Mouse (Mus musculus) heart, postnatal 25 days (tissue): ENCODE measurements around the gene Sema4a. TPM values are rescaled to one million over a fixed set of nuclear protein-coding genes. Genes with fewer than 3 reads are reported as not detected.

Experiments
- DNase-seq: peaks from one replicate; pipeline ENCODE4 v3.0.0; 2022; ENCODE audit warnings: low spot score
- intact Hi-C: fragments of 180-260 bp; cut with DNase I; formaldehyde crosslinking; loops from one replicate; pipeline ENCODE4 v1.15.1; 2025
- microRNA-seq: library from miRNA; unstranded; fragments of <30 nt; microRNA quantifications from one replicate; pipeline ENCODE4 v1.2.0, GENCODE M21; 2022
- total RNA-seq, 2 experiments: library from RNA; stranded (reverse); gene quantifications; 2 replicates each; pipeline ENCODE4 v1.2.3; 2021

The Sema4a gene
- total RNA-seq, 2 experiments from 2014 or later = 1.9 to 3.7 TPM

DNA sequence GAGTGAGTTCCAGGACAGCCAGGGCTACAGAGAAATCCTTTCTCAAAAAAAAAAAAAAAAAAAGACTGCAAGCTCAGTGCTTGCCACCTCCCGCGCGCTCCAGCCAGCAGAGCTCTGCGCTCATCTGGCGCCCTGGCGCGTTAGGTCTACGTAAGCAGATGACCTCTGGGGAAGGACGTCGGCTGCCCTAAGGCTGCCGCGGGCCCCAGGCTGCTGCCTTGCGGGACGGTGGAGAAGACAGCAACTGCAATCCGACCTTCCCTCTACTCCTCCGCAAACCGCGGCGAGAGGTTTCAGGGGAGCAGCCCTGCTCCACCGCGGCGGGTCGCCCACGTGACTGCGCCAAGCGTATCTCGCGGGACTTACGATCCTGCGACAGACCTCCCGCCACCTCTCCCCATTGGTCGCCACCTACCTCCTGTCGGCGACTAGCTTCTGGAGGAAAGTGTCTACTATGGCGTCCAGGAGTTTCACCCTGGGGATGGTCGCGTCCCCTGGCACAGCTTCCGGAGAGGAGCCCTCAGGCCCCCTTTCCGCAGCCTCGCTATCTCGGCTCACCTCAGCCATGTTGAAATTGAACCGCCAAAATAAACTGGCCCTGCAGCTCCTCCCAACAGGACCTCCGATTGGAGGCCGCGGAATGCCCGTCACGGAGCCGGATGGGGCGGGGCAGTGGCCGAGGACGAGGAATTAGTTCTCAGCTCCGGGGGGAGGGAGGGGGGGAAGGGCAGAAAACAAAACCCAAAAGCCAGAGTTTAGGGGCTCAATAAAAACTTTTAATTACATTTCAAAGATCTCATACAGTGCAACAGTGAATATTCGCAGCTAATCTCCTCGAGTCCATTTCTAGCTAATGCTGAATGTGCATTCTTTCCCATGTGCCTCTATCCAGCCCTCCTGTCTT lies 51.0 kb downstream of the Sema4a start, which contains the start of gene Pmf1:
Pmf1 (minus strand) TSS at position 591 of the 904 bp plus-strand sequence.
- peak; percentile 92 for DNase-seq

DNA sequence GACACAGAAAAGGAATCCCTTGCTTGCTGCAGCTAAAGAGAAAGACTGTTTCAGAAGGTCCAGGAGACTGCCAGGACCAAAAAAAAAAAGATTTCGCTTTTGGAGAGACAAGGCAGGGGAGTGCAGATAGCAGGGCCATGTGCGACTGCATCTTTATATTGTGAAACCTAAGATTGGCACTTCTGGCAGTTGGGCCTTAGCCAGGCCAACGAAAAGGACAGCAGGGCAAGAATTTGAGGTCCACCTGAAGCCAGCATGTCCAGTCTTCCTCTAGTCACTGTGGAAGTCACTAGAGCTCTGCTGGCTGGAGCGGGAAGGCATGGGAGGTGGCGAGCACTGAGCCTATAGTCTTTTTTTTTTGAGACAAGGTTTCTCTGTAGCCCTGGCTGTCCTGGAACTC lies 52.0 kb downstream of the Sema4a start:
- DNase-seq = no peak
- intact Hi-C loops = no loop called here

More for the DNA sequence above, 51.0 kb downstream of the Sema4a start, which contains the start of gene Pmf1:
- intact Hi-C loops = loop anchor here (2.0 kb wide), 1 partner anchor 15 kb away; the partner anchor contains the start of gene Slc25a44

DNA sequence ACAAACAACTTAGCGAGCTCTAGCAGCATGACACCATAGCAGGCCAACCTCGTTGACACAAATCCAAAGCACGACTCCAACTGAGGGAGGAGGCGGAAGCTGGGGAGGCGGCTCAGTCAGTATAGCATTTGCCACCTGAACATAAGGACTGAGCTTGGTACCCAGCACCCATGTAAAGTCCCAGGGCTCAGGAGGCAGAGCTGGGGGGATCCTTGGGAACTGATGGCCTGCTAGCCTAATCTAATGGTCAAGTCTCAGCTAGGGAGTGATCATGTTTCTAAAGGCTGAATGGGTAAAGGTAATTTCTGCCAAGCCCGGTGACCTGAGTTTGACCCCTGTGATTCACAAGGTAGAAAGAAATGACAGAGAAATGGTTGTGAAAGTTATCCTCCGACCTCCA lies 53.5 kb downstream of the Sema4a start:
- DNase-seq = no peak
- intact Hi-C loops = loop anchor here (1.0 to 2.0 kb wide), 2 partner anchors 60 to 115 kb away; no protein-coding TSS in a partner anchor

DNA sequence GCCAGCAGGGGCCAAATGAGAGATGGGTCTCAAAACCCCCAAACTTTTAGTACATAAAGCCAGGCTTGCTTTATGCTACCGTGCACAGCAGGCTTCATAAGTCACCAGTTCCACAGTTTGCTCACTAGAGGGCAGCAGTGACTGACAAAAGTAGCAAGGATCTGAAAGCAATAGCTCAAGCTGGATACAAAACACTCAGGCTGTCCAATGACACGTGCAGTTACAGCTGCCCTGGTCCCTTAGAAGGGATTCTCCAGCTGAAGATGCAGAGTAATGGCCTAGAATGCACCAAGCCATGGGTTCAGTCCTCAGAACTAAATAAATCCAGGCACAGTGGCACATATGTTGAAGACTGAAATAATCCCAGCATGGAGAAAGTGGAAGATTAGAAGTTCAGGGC lies 53.9 kb downstream of the Sema4a start:
- no peak for DNase-seq
- intact Hi-C loops = loop anchor here (1.0 to 2.0 kb wide), 2 partner anchors 60 to 116 kb away; no protein-coding TSS in a partner anchor

DNA sequence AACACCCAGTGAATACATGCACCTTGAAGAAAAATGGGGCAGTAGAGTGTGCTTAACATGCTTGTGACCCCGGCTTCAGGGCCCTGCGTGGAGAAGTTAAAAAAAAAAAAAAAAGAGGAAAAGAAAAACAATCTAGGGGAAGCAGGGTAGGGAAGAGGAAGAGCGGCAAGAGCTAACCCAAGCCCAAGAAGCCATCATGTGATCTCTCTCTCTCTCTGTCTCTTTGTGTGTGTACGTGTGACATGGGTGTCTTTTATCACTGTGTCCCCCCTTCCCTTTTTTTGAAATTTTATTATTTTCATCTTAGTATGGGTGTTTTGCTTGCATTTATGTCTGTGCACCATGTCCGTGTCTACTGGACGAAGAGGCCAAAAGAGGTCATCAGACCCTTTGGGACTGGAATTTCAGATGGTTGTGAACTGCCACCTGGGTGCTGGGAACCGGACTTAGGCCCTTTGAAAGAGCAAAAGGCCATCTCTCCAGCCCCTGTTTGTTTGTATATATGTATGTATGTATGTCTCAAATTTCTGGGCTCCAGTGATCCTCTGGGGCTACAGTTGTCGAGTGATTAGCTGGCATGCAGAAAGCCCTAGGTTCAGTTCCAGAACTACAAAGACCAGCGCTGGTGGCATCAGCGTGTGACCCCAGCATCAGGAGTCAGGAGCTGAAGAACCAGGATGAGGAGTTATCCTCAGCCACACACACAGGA lies 57.3 kb downstream of the Sema4a start:
- intact Hi-C loops = no loop called here
- no peak for DNase-seq

DNA sequence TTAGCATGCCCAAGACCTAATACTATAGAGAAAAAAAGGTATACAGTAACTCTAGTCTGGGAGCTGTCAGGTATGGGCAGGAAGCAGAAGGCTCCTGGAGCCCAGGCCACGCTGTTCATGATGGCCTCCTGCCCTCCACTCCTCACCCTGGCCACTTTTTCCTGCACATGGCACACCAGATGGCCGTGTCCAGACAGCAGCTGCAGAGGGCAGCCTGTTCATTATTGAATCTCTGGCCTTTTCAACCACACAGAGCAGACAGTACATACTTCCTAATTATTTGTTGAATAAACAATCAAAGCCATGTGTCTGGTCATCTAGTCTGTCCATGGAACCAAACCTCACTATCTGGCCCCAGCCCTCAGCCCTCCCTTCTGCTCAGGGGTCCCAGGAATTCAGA lies 62.3 kb downstream of the Sema4a start:
- DNase-seq = no peak
- intact Hi-C loops = no loop called here

DNA sequence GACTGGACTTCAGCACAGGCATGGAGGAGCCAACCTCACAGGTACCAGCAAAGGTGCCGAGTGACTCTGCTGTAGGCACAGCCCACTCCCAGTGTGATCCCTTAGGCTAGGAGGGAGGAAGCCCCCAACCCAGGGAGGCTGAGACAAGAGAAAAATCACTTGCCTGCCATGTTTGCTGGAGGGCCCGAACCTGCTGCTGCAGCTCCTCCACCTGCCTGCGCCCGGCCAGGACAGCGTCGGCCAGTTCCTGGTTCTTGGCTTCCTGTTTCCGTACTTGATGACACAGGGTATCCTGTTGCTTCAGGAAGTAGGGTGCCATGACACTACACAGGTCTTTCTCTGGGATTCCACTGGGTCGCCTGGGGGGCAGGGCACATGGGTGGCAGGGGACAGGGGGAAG lies 65.2 kb downstream of the Sema4a start:
- intact Hi-C loops = no loop called here
- no peak for DNase-seq

DNA sequence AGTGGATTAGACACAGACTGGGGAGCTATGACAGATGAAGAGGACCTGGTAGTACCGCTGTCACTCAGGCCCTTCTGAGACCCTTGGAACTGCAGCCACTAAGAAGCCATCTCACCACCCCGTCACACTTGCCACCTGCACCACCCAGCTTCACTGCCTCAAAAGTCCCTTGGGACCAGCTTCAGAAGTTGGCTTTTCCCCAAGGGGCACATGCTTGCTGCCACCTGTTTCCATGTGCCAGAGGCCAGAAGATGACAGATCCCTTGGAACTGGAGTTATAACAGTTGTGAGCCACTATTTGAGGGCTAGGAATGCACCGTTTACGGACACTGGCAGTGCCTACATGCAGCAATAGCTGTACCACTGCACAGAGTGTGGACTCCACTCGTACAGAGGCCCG lies 65.7 kb downstream of the Sema4a start:
- DNase-seq = no peak
- intact Hi-C loops = no loop called here

DNA sequence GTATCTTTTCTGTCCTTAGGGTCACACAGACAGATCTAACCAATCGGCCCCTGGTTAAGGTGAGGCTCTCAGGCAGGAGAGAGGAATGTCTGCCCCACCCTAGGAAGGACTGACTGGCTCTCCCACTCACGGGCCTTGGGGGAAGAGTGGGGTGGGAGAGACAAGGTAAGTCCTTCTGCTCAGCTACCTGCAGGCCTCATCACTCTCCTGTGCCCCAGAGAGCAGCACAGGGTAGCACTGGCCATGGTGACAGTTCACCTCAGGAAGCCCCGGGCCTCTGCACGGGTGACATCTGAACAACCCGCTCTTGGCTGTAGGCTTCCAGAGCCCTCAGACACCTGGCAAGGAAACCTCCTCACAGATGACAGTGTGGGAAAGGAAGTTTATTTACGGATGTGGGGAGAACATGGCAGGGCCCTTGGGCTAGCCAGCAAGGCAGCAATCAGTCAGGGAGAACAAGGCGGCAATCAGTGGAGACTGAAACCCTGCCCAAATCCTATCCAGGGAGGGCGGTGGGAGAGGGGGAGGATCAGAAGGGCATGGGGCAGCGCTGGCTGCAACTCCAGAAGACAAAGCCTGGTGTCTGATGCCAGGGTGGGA lies 67.1 kb downstream of the Sema4a start:
- intact Hi-C loops = no loop called here
- no peak for DNase-seq

Small RNAs within 50 kb of the gene (microRNA-seq; reads per million reads assigned to microRNA genes)
- gene Mir7011 = not detected

Other genes with a start within 250 kb of the Sema4a start
- gene Rhbg, start 206.5 kb downstream of the Sema4a start, total RNA-seq = not detected
- gene Gm38392, start 174.0 kb downstream of the Sema4a start, total RNA-seq = under 1 TPM in 1 of 2 experiments, not detected in 1; 0.22 TPM
- gene Tsacc, start 164.2 kb downstream of the Sema4a start, total RNA-seq = 1 to 10 TPM; 4.8 to 5.4 TPM
- gene Cct3, start 164.1 kb downstream of the Sema4a start, total RNA-seq = 100 to 1,000 TPM; 184 to 199 TPM
- gene Glmp, start 136.2 kb downstream of the Sema4a start, total RNA-seq = 10 to 100 TPM; 71.9 to 79.7 TPM
- gene Tmem79, start 125.0 kb downstream of the Sema4a start, total RNA-seq = 1 to 10 TPM; 1.8 to 2.2 TPM
- gene Smg5, start 124.9 kb downstream of the Sema4a start, total RNA-seq = 10 to 100 TPM; 42.9 to 45.5 TPM
- under 1 TPM; 0.39 to 0.42 TPM for gene Paqr6, start 96.6 kb downstream of the Sema4a start, total RNA-seq
- gene Bglap3, start 88.4 kb downstream of the Sema4a start, total RNA-seq = not detected
- gene Bglap2, start 82.5 kb downstream of the Sema4a start, total RNA-seq = not detected
- gene Bglap, start 76.7 kb downstream of the Sema4a start, total RNA-seq = not detected
- 10 to 100 TPM; 19.1 to 20.5 TPM for gene Pmf1, start 50.9 kb downstream of the Sema4a start, total RNA-seq
- 10 to 100 TPM; 11.2 to 13.2 TPM for gene Slc25a44, start 36.0 kb downstream of the Sema4a start, total RNA-seq
- 100 to 1,000 TPM; 121 to 132 TPM for gene Lmna, start 48.8 kb upstream of the Sema4a start, total RNA-seq
- gene Mex3a, start 71.2 kb upstream of the Sema4a start, total RNA-seq = under 1 TPM; 0.39 to 0.61 TPM
- gene Rab25, start 87.1 kb upstream of the Sema4a start, total RNA-seq = not detected
- gene Lamtor2, start 91.9 kb upstream of the Sema4a start, total RNA-seq = 10 to 100 TPM; 84.2 to 92.5 TPM
- gene Ubqln4, start 92.6 kb upstream of the Sema4a start, total RNA-seq = 10 to 100 TPM; 67.4 to 71.2 TPM
- 10 to 100 TPM; 80.7 to 93.3 TPM for gene Ssr2, start 114.7 kb upstream of the Sema4a start, total RNA-seq
- gene Arhgef2, start 144.8 kb upstream of the Sema4a start, total RNA-seq = 10 to 100 TPM; 42.6 to 51.8 TPM
- not detected for gene Rxfp4, start 192.0 kb upstream of the Sema4a start, total RNA-seq
- 10 to 100 TPM; 27.1 to 28.8 TPM for gene Khdc4, start 224.6 kb upstream of the Sema4a start, total RNA-seq